Mouse (Mus musculus): ENCODE measurements around the gene Rap1gap. TPM values are rescaled to one million over a fixed set of nuclear protein-coding genes. Genes with fewer than 3 reads are reported as not detected.

Gene Rap1gap
- polyA plus RNA-seq, 1 experiment from 2014 or later: 48.8 TPM

GRCm38 (mm10) chr4:137752471-137752870 is 87.9 kb downstream of the Rap1gap start:
- WGBS: 81% methylated on average over 15 of the region's 15 CpGs
- Histone ChIP-seq H3K27ac (ENCODE audit: low read length) (no peak overlapping the region), H3K27me3 (replicated peaks; ENCODE audit: insufficient read depth, low read length) (no peaks in the 10 kb centered on the region), H3K4me3 (ENCODE audit: low read depth, low read length) (no peak overlapping the region), H3K9ac (replicated peaks; ENCODE audit: low read depth) (no peak overlapping the region), H3K36me3 (ENCODE audit: insufficient read depth, low read length) (no peaks in the 10 kb centered on the region), H3K9me3 (ENCODE audit: low read length) (no peaks in the 10 kb centered on the region), H3K4me1 (ENCODE audit: insufficient read depth, low read depth, low read length) (peaks cover 10% of the 10 kb centered on the region; the same call in 1 of the 2 replicates), H3K4me2 (replicated peaks; ENCODE audit: low read depth, low read length) (no peak overlapping the region)
- TF ChIP-seq CTCF (IDR thresholded peaks at IDR 0.05) (no peak), EP300 (IDR thresholded peaks at IDR 0.05) (no peak)
- ATAC-seq (no peak), DNase-seq (ENCODE audit: low spot score) (no peak)

- no peak overlapping the region for H3K4me2 ChIP-seq (replicated peaks; ENCODE audit: low read depth, low read length)
- H3K36me3 ChIP-seq (ENCODE audit: insufficient read depth, low read length): no peaks in the 10 kb centered on the region
- TF ChIP-seq CTCF (IDR thresholded peaks at IDR 0.05) (no peak), EP300 (IDR thresholded peaks at IDR 0.05) (no peak)
- H3K4me1 ChIP-seq (ENCODE audit: insufficient read depth, low read depth, low read length): peaks cover 10% of the 10 kb centered on the region; the same call in 1 of the 2 replicates
- H3K27me3 ChIP-seq (replicated peaks; ENCODE audit: insufficient read depth, low read length): no peaks in the 10 kb centered on the region
- H3K9ac ChIP-seq (replicated peaks; ENCODE audit: low read depth): no peak overlapping the region
- no peak for DNase-seq (ENCODE audit: low spot score)
- H3K4me3 ChIP-seq (ENCODE audit: low read depth, low read length): no peak overlapping the region
- no peak overlapping the region for H3K27ac ChIP-seq (ENCODE audit: low read length)
- no peak for ATAC-seq
- 83% methylated on average over 6 of the region's 7 CpGs for WGBS
- no peaks in the 10 kb centered on the region for H3K9me3 ChIP-seq (ENCODE audit: low read length)
Measured at GRCm38 (mm10) chr4:137753199-137753598, 88.7 kb downstream of the Rap1gap start.

GRCm38 (mm10) chr4:137754446-137754845 is 89.9 kb downstream of the Rap1gap start:
- no peak overlapping the region for H3K27ac ChIP-seq (ENCODE audit: low read length)
- H3K4me2 ChIP-seq (replicated peaks; ENCODE audit: low read depth, low read length): no peak overlapping the region
- TF ChIP-seq EP300 (IDR thresholded peaks at IDR 0.05) (no peak), CTCF (IDR thresholded peaks at IDR 0.05) (no peak)
- H3K9me3 ChIP-seq (ENCODE audit: low read length): no peaks in the 10 kb centered on the region
- no peak for ATAC-seq
- no peaks in the 10 kb centered on the region for H3K36me3 ChIP-seq (ENCODE audit: insufficient read depth, low read length)
- DNase-seq (ENCODE audit: low spot score): no peak
- no peaks in the 10 kb centered on the region for H3K27me3 ChIP-seq (replicated peaks; ENCODE audit: insufficient read depth, low read length)
- H3K9ac ChIP-seq (replicated peaks; ENCODE audit: low read depth): no peak overlapping the region
- H3K4me3 ChIP-seq (ENCODE audit: low read depth, low read length): no peak overlapping the region
- WGBS: 55% methylated on average over 2 of the region's 2 CpGs
- H3K4me1 ChIP-seq (ENCODE audit: insufficient read depth, low read depth, low read length): peaks cover 10% of the 10 kb centered on the region; the same call in 1 of the 2 replicates

- H3K36me3 ChIP-seq (ENCODE audit: insufficient read depth, low read length): no peaks in the 10 kb centered on the region
- H3K27ac ChIP-seq (ENCODE audit: low read length): no peak overlapping the region
- no peaks in the 10 kb centered on the region for H3K27me3 ChIP-seq (replicated peaks; ENCODE audit: insufficient read depth, low read length)
- ATAC-seq (no peak), DNase-seq (ENCODE audit: low spot score) (no peak)
- H3K4me3 ChIP-seq (ENCODE audit: low read depth, low read length): no peak overlapping the region
- no peak overlapping the region for H3K4me2 ChIP-seq (replicated peaks; ENCODE audit: low read depth, low read length)
- no peak overlapping the region for H3K9ac ChIP-seq (replicated peaks; ENCODE audit: low read depth)
- no peaks in the 10 kb centered on the region for H3K9me3 ChIP-seq (ENCODE audit: low read length)
- H3K4me1 ChIP-seq (ENCODE audit: insufficient read depth, low read depth, low read length): 0 out of 2 replicates have a peak, but pooled peaks cover 2% of the 10 kb centered on the region
- WGBS: 76% methylated on average over 9 of the region's 9 CpGs
- TF ChIP-seq CTCF (IDR thresholded peaks at IDR 0.05) (no peak), EP300 (IDR thresholded peaks at IDR 0.05) (no peak)
Measured at GRCm38 (mm10) chr4:137762886-137763285, 98.4 kb downstream of the Rap1gap start.

GRCm38 (mm10) chr4:137763920-137764495 is 99.5 kb downstream of the Rap1gap start:
- no peaks in the 10 kb centered on the region for H3K36me3 ChIP-seq (ENCODE audit: insufficient read depth, low read length)
- peak; percentile 70 for DNase-seq (ENCODE audit: low spot score)
- no peaks in the 10 kb centered on the region for H3K9me3 ChIP-seq (ENCODE audit: low read length)
- H3K9ac ChIP-seq (replicated peaks; ENCODE audit: low read depth): no peak overlapping the region
- no peak overlapping the region for H3K4me2 ChIP-seq (replicated peaks; ENCODE audit: low read depth, low read length)
- H3K27me3 ChIP-seq (replicated peaks; ENCODE audit: insufficient read depth, low read length): no peaks in the 10 kb centered on the region
- WGBS: 55% methylated on average over 8 of the region's 8 CpGs
- no peak overlapping the region for H3K27ac ChIP-seq (ENCODE audit: low read length)
- TF ChIP-seq EP300 (IDR thresholded peaks at IDR 0.05): no peak
- no peak for TF ChIP-seq CTCF (IDR thresholded peaks at IDR 0.05)
- H3K4me1 ChIP-seq (ENCODE audit: insufficient read depth, low read depth, low read length): 0 out of 2 replicates have a peak, but pooled peaks cover 2% of the 10 kb centered on the region
- ATAC-seq: peak; percentile 65
- no peak overlapping the region for H3K4me3 ChIP-seq (ENCODE audit: low read depth, low read length)

GRCm38 (mm10) chr4:137764621-137765020 is 100.1 kb downstream of the Rap1gap start:
- Histone ChIP-seq H3K4me2 (replicated peaks; ENCODE audit: low read depth, low read length) (no peak overlapping the region), H3K4me1 (ENCODE audit: insufficient read depth, low read depth, low read length) (0 out of 2 replicates have a peak, but pooled peaks cover 2% of the 10 kb centered on the region), H3K36me3 (ENCODE audit: insufficient read depth, low read length) (no peaks in the 10 kb centered on the region), H3K27ac (ENCODE audit: low read length) (no peak overlapping the region), H3K9ac (replicated peaks; ENCODE audit: low read depth) (no peak overlapping the region), H3K9me3 (ENCODE audit: low read length) (no peaks in the 10 kb centered on the region), H3K27me3 (replicated peaks; ENCODE audit: insufficient read depth, low read length) (no peaks in the 10 kb centered on the region), H3K4me3 (ENCODE audit: low read depth, low read length) (no peak overlapping the region)
- DNase-seq (ENCODE audit: low spot score): no peak
- no peak for TF ChIP-seq CTCF (IDR thresholded peaks at IDR 0.05)
- no peak for TF ChIP-seq EP300 (IDR thresholded peaks at IDR 0.05)
- 67% methylated on average over 3 of the region's 3 CpGs for WGBS
- no peak for ATAC-seq
